In the genomic region with DNA sequence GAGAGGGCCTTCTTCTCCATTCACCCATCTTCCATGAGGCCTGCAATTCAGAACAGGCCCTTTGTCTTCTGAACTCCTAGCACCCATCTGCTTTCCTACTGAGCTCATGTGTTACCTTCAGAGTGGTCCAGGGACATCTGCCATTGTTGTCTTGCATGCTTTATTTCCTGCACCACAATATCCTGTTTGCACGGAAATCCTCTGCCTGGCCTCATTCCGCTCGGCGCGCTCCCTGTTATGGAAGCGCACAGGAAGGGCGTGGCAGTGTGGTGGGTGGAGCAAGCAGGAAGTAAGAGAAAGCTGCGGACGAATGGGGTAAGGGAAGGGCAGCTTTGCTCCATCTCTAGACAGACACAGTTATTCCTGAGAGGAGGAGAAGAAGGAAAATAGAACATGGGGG, we compare ENCODE assay signal across 14 mouse cellular contexts. TPM values are rescaled to one million over a fixed set of nuclear protein-coding genes. Genes with fewer than 3 reads are reported as not detected.
A peak's percentile ranks its signal among the peaks of the same experiment; 100 is the strongest.
DNase-seq lines count a peak whose midpoint lies in the region; ATAC-seq lines count a peak whose summit lies in the region.
"Had no signal": no experiment of that assay in that cellular context is flagged by ENCODE, and none has a peak within 500 bp of the region (broad histone marks: within the 10 kb centered on the region; RNA-seq: fewer than 3 reads in every experiment).

No protein-coding gene starts in this region.

- DNase-seq in adrenal gland, postnatal 10 days: peak; percentile 21
- DNase-seq in adrenal gland, adult 18-20 months (ENCODE audit: low spot score in 2 of 2): no peak
- peak; percentile 69 for DNase-seq in R1 (ENCODE audit: low read depth, low spot score)
- peak; percentile 53 for DNase-seq in heart, postnatal 4 days
- DNase-seq in testis, postnatal 14 days (ENCODE audit: low spot score): no peak
- no peak for DNase-seq in adipocyte (ENCODE audit: low spot score)
- no peak for DNase-seq in frontal cortex, postnatal 25 days (ENCODE audit: low spot score in 2 of 2)
- DNase-seq: layer of hippocampus, adult 9-11 months; right cerebral cortex, postnatal 14 days had no signal

- WGBS in lung, embryonic 15.5 days: 71% methylated on average over 9 of the region's 9 CpGs

- H3K27ac ChIP-seq in lung, embryonic 15.5 days: peak overlapping the region; percentile 13; the same call in 1 of the 2 replicates
- H3K27ac ChIP-seq: hindbrain, embryonic 15.5 days; liver, embryonic 15.5 days; neural tube, embryonic 15.5 days had no signal

- no peak overlapping the region for H3K4me3 ChIP-seq in lung, embryonic 15.5 days
- H3K4me3 ChIP-seq: hindbrain, embryonic 15.5 days; liver, embryonic 15.5 days; neural tube, embryonic 15.5 days had no signal

- no peaks in the 10 kb centered on the region for H3K9me3 ChIP-seq in lung, embryonic 15.5 days
- H3K9me3 ChIP-seq: hindbrain, embryonic 15.5 days; liver, embryonic 15.5 days; neural tube, embryonic 15.5 days had no signal

- peaks cover 3% of the 10 kb centered on the region; the same call in 1 of the 2 replicates for H3K36me3 ChIP-seq in lung, embryonic 15.5 days
- H3K36me3 ChIP-seq: hindbrain, embryonic 15.5 days; liver, embryonic 15.5 days; neural tube, embryonic 15.5 days had no signal

- no peak overlapping the region for H3K9ac ChIP-seq in lung, embryonic 15.5 days
- H3K9ac ChIP-seq: hindbrain, embryonic 15.5 days; liver, embryonic 15.5 days; neural tube, embryonic 15.5 days had no signal

- peak; percentile 49; the same call in 1 of the 2 replicates for ATAC-seq in lung, embryonic 15.5 days (ENCODE audit: borderline replicate concordance, extremely low read depth, low FRiP score, low TSS enrichment)
- ATAC-seq: midbrain, embryonic 16.5 days had no signal

- no peaks in the 10 kb centered on the region for H3K27me3 ChIP-seq in lung, embryonic 15.5 days
- H3K27me3 ChIP-seq: hindbrain, embryonic 15.5 days; liver, embryonic 15.5 days; neural tube, embryonic 15.5 days had no signal

- no peak overlapping the region for H3K4me2 ChIP-seq in lung, embryonic 15.5 days
- H3K4me2 ChIP-seq: hindbrain, embryonic 15.5 days; liver, embryonic 15.5 days; neural tube, embryonic 15.5 days had no signal

- no peaks in the 10 kb centered on the region for H3K4me1 ChIP-seq in lung, embryonic 15.5 days
- H3K4me1 ChIP-seq: hindbrain, embryonic 15.5 days; liver, embryonic 15.5 days; neural tube, embryonic 15.5 days had no signal

RNA-seq across cellular contexts. Expression of gene Lmcd1, which starts 14.1 kb away (rescaled TPM):
- 10 to 100 TPM; 12.8 to 18.1 TPM for total RNA-seq in adrenal gland, postnatal 10 days (2021)
- total RNA-seq in adrenal gland, adult 18-20 months (2021): 1 to 10 TPM; 6.4 to 7.9 TPM
- 10 to 100 TPM; 55.0 to 63.0 TPM for total RNA-seq in heart, postnatal 4 days (2021)
- 34.9 and 37.4 TPM in 2 replicates for polyA plus RNA-seq in lung, embryonic 15.5 days (2015; fragmentation: Nextera tagmentation; extraction: Ambion mirVana)

Comparison
In these comparisons a context has a peak if more than half of its experiments do, and no peak if none do; other contexts are left out.
1. DNase-seq: peak in adrenal gland, postnatal 10 days (single experiment), R1 (single experiment) and heart, postnatal 4 days (single experiment); none in adrenal gland, adult 18-20 months (0 of 2), testis, postnatal 14 days (single experiment), adipocyte (single experiment) and frontal cortex, postnatal 25 days (0 of 2).